Mouse (Mus musculus) c-Kit-positive CD71-positive TER-119-negative erythroid progenitor cells, embryonic 14.5 days (primary cell): Measurements from ENCODE around the gene Glrx5.

Experiments
- DNase-seq: peaks from one replicate; pipeline ENCODE4 v3.0.0-alpha.2; 2013; ENCODE audit warnings: low read depth

Gene Glrx5

GRCm38 (mm10) chr12:105073708-105074107 lies 41.2 kb downstream of the Glrx5 start:
- peak; percentile 27 for DNase-seq

GRCm38 (mm10) chr12:105075496-105075895 lies 43.0 kb downstream of the Glrx5 start:
- no peak for DNase-seq

- DNase-seq: no peak
These were observed 44.0 kb downstream of the Glrx5 start for GRCm38 (mm10) chr12:105076511-105076910.

GRCm38 (mm10) chr12:105077232-105077631 lies 44.7 kb downstream of the Glrx5 start:
- DNase-seq: no peak

GRCm38 (mm10) chr12:105084171-105084570 lies 51.7 kb downstream of the Glrx5 start:
- no peak for DNase-seq

- DNase-seq: no peak
These were observed 52.3 kb downstream of the Glrx5 start for GRCm38 (mm10) chr12:105084816-105085215.

- DNase-seq: no peak
These were observed 52.8 kb downstream of the Glrx5 start for GRCm38 (mm10) chr12:105085296-105085695.

- DNase-seq: no peak
These were observed 54.3 kb downstream of the Glrx5 start for GRCm38 (mm10) chr12:105086781-105087180.

GRCm38 (mm10) chr12:105087353-105087752 lies 54.9 kb downstream of the Glrx5 start:
- no peak for DNase-seq

- no peak for DNase-seq
These were observed 56.7 kb downstream of the Glrx5 start for GRCm38 (mm10) chr12:105089231-105089630.

- DNase-seq: no peak
These were observed 59.1 kb downstream of the Glrx5 start for GRCm38 (mm10) chr12:105091604-105092003.
